Mouse (Mus musculus) forelimb bud, embryonic 11.5 days (tissue): ENCODE results near the gene Psmg4.

Experiments
- DNase-seq: peaks from one replicate; pipeline ENCODE4 v3.0.0-alpha.2; 2012; ENCODE audit warnings: low read depth, low spot score

Psmg4 gene

DNA sequence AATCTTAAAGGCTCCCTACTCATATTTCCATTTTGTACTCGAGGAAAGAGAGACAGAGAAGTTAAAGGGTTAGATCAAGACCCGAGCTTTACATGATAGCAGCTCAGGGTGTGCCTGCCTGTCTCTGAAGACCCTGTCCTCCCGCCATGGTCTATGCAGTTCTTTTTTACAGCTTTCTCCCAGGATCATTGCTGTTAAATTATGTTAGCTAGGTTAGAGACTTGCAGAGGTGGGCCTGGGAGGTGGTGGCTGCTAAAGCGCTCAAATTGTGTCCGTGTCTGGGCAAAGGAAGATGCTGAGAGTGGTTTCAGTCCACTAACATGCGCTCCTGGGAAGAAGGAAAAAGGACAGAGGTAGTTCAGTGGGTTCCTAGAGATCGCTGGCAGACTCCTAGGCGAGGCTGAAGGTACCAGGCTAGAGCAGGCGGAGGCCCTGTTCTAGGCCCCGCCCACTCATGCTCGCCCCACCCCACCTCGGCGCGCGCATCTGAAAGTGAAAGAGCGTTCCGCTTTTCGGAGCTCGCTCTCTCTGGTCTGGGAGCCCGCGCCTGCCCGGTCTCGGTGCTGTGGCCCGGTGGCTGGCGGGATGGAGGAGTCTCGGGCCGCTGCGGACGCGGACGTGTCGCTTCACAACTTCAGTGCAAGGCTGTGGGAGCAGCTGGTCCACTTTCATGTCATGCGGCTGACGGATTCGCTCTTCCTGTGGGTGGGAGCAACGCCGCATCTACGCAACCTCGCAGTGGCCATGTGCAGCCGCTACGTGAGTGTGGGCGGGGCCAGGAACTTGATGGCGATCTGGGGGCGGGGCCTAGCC lies at the start of gene Psmg4:
TSS of gene Psmg4 (plus strand) at position 474 of the 813 bp plus-strand sequence.
- peak; percentile 90 for DNase-seq

GRCm38 (mm10) chr13:34113086-34113485 lies 49.7 kb upstream of the Psmg4 start:
- DNase-seq = no peak

DNA sequence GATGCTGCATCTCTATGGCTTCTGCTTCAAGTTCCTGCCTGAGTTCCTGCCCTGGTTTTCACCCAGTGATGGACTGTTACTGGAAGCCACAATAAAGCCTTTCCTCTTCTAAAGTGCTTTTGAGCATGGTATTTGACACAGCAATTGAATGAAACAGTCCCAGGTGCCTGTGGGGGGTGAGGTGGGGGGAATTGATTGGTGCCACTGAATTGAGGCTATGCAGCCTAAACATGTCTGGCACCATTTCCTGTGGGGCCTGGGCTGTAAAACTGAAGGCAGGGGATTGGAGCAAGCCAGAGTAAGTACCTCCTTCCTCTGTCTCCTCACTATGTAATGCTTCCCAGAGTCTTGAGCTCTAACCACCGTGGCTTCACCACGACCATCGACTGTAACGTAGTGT lies 48.1 kb upstream of the Psmg4 start:
- DNase-seq = no peak

DNA sequence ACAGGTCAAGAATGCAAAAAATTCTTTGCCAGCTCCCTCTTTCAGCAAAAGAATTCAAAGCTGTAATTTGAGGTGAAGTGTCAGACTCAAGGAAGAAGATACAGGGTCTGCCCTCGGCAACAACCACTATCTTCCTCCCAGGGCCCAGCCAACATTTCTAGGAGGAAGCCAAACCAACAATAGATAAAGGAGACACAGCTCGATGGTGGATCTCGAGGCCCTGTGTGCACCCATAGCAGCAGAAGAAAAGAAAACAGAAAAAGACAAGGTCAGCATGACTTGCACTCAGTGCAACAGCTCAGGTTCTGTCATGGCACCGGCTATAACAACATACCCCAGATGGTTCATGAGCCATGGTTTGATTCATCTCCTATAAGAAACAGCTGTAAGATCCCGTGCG lies 46.3 kb upstream of the Psmg4 start:
- DNase-seq = no peak

DNA sequence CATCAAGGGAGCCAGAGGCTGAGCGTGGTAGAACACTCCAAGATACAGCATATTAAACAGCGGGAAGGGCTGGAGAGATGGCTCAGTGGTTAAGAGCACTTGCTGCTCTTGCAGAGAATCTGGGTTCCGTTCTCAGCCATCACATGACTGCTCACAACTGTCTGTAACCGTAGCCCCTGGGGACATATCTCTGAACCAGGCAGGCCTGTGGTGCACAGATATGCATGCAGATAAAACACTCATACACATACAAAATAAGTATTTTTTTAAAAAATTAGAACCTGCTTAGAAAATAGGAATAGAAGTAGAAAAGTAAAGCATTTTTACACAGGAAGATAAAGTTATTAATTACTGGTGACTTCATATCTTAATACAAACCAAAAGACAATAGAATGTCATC lies 43.9 kb upstream of the Psmg4 start:
- no peak for DNase-seq

- no peak for DNase-seq
These were observed 43.4 kb upstream of the Psmg4 start for GRCm38 (mm10) chr13:34119406-34119805.

- DNase-seq = no peak
These were observed 42.2 kb upstream of the Psmg4 start for GRCm38 (mm10) chr13:34120536-34120935.

- no peak for DNase-seq
These were observed 37.1 kb upstream of the Psmg4 start for GRCm38 (mm10) chr13:34125711-34126110.

- no peak for DNase-seq
These were observed 34.3 kb upstream of the Psmg4 start for GRCm38 (mm10) chr13:34128276-34129114.

DNA sequence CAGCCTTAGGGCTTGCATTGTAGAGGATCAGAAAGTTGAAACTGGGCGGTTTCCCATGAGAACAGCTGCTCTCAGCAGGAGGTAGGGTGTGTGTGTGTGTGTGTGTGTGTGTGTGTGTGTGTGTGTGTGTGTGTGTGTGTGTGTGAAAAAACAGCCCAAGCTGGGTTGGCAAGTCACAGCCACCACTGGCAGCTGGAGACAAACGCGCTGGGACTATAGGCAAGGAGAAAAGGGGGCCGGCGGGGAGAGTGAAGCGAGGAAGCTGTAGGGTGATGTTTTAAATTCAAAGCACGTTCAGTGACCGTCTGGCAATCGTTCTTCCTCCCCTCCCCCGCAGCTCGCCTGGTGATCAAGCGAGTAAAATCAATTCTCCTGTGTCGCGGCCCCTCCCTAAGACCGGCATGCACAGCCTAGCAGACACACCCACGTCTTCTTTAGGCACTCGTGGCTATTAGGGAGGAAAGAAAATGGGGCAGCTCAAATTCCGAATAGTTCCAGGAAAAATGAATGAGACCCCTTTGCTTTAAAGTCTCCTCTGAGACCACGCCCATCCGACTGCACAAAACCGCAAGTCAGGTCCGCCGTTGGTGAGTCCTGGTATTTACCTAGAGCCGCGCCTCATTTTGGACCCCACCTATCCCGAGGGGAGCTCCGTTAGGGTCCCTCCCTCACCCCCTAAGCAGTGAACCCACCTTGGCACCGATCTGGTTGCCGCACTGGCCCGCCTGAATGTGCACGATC lies 33.1 kb upstream of the Psmg4 start:
- peak; percentile 56 for DNase-seq

DNA sequence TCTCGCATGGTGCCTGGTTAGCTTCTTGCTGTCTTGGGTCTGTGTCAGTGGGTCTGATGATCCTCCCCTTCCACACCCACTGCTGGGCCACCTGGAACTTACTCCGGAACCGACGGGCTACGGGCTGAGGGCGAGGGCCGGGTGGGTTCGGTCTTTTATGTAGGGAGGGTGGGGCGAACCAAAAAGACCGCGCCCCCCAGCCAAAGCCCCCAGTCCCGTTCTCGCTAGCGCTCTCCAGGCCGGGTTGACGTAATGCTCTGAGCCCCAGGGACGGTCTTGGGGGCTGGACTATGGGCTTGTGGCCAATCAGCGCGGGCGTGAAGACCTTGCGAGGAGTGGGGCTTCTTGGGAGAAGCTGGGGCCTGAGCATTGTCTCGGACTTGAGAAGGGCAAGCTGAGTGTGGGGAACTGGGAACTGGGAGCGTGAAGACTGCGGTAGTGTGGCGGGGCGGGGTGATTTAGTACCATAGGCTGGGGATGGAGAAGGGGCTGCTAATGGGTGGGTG lies 32.5 kb upstream of the Psmg4 start, which contains the start of gene Tubb2b:
TSS of gene Tubb2b (minus strand) at position 241 of the 506 bp plus-strand sequence.
- DNase-seq = peak; percentile 86

- DNase-seq = peak; percentile 72
These were observed 31.6 kb upstream of the Psmg4 start for GRCm38 (mm10) chr13:34131011-34131707.

DNA sequence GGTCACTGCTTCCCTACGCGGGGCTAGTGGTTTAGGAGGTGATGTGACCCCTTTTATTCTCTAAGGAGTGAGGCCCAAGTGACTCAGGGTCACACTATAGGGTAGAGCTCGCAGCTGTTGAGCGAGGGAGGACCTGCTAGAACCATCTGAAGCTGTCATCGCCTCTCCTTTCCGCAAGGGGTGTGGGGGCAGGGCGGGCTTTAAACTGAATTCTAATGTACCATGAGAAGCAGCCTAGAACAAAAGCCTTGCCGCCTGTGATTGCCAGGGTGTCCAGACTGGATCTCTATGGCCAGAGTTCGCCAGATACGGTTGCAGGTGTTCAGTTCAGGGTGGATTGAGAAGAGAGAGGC lies 31.1 kb upstream of the Psmg4 start:
- DNase-seq = peak; percentile 54

DNA sequence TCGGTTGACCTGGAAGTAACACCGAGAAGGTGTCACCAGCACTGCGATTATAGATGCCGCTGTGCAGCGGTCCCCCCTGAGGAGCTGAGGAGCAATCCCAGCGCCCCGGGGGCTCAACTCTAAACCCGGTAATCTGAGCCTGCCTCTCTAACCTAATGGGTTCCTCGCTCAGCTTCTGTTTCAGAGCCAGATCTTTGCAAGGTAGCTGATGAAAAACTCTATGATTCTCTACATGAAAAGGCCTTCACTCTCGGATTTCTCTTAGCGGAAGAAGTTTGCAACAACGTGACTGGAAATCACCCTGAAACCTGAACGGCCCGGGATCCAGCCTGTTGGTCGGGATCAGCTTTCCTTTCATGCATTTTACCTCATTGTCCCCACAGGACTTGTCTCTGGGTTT lies 30.5 kb upstream of the Psmg4 start:
- no peak for DNase-seq

DNA sequence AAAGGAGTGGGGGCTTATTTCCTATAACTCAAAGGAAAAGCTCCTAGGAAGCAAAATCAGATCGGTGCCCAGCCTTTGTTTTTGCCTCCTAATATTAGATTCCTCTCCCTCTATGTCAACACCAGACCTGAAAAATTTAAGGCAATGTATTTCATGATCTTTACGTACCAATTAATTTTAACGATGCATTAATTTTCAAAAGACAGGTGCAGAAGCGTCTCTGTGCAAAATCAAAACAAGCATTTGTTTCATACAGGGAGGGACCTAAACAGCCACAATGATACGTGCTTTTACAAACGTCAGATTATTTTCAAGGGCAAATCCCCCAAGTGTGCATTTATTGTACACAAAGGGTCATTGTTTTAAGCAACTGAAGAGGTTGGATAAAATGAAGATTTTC lies 29.9 kb upstream of the Psmg4 start:
- DNase-seq = no peak

- no peak for DNase-seq
These were observed 29.3 kb upstream of the Psmg4 start for GRCm38 (mm10) chr13:34133326-34134071.

GRCm38 (mm10) chr13:34134276-34134675 lies 28.5 kb upstream of the Psmg4 start:
- DNase-seq = no peak

- DNase-seq = no peak
These were observed 26.2 kb upstream of the Psmg4 start for GRCm38 (mm10) chr13:34136605-34137004.

GRCm38 (mm10) chr13:34143389-34143788 lies 19.4 kb upstream of the Psmg4 start:
- DNase-seq = no peak

DNA sequence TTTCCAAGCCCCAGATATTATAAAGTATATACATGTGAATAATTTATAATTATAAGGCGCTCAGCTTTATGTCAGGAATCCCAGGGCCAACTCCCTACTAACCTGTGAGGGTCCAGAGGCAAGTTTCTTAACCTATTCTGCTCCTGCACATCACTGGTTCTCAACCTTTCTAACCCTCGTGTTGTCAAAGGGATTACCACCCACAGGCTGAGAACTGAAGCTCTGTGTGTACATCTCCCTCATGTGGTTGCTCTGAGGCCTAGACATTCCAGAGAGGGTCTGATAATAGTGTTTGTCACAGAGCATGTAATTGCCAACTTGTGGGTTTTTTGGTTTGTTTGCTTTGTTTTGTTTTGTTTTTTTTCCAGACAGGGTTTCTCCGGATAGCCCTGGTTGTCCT lies 15.8 kb upstream of the Psmg4 start:
- no peak for DNase-seq

DNA sequence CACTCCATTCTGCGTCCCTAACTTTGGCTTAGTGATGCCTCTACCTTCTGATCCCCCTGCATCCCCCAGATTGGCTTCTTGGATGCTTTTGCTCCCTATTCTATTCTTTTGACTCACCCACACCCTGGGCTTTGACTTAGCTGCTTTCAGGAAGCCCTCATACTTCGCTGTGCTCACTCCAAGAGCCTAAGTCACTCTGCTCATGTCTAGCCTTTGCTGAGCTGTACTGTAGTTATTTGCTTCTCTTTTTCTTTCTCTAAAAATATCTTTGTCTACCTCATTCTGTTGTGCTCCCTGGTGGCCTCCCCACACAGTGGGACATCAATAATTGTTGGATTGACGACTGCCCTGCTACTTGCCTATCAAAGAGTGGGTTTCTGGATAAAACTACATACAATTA lies 14.6 kb upstream of the Psmg4 start:
- DNase-seq = no peak
